Mouse (Mus musculus): ENCODE results near the gene Gm11084.

Gm11084 gene

GRCm38 (mm10) chr2:72952979-72953378 is 33.5 kb downstream of the Gm11084 start:
- DNase-seq (ENCODE audit: extremely low read depth, low read depth) = no peak

GRCm38 (mm10) chr2:72935937-72936336 is 50.6 kb downstream of the Gm11084 start:
- no peak for DNase-seq (ENCODE audit: extremely low read depth, low read depth)

GRCm38 (mm10) chr2:72932186-72932585 is 54.3 kb downstream of the Gm11084 start:
- DNase-seq (ENCODE audit: extremely low read depth, low read depth) = no peak

GRCm38 (mm10) chr2:72924981-72925380 is 61.5 kb downstream of the Gm11084 start:
- DNase-seq (ENCODE audit: extremely low read depth, low read depth) = no peak
